Mouse (Mus musculus) left cerebral cortex, postnatal 25 days (tissue): ENCODE data around the gene 1700012B07Rik. TPM values are rescaled to one million over a fixed set of nuclear protein-coding genes. Genes with fewer than 3 reads are reported as not detected.

Experiments
- DNase-seq, 2 experiments: peaks; one replicate each; pipeline ENCODE4 v3.0.0; 2022; ENCODE audit warnings: low spot score in 2 of 2, mixed read lengths in 1 of 2
- intact Hi-C: fragments of 180-260 bp; cut with DNase I; formaldehyde crosslinking; loops from one replicate; pipeline ENCODE4 v1.15.1; 2025
- total RNA-seq, 2 experiments: library from RNA; stranded (reverse); gene quantifications; 2 replicates each; pipeline ENCODE4 v1.2.3; 2021

Gene 1700012B07Rik
- total RNA-seq, 2 experiments from 2014 or later = not detected

DNA sequence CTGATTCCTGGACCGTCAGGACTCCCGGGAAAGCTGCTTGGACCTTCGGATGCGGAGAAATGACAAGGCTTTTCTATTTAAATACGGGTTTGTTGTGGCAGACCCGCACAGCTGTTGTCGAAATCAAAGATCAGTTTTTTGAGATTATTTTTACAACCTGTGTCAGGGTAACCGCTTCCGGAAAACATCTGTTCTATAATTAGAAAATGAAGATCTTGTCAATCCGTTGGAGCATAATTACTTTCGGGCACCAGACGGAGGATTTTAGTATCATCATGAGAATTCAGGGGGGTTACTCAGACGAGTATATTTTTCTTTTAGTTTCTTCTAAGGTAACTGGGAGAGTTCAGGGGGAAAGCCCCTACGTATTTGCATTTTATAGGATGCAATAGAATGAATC is 57.7 kb downstream of the 1700012B07Rik start:
- intact Hi-C loops = no loop called here

DNA sequence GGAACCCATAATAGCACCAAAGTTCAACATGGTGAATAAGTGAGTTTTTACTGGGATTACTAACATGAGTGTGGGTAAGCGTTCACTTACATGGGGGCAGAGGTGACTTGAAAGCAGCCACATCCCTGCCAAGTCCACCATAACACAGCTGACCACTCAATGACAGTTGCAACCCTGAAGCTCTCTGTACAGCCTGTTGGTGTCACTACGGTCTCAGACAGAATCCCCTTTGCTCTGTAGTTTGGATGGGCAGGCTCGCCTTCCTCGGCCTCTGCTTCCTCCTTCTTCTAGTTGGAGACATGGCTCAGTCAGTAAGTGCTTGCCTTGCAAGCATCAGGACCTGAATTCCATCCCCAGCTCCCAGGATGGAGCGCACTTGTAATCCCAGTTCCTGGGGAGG is 58.8 kb downstream of the 1700012B07Rik start:
- no peak for DNase-seq
- intact Hi-C loops = no loop called here

More for the DNA sequence above, 57.7 kb downstream of the 1700012B07Rik start:
- no peak for DNase-seq

DNA sequence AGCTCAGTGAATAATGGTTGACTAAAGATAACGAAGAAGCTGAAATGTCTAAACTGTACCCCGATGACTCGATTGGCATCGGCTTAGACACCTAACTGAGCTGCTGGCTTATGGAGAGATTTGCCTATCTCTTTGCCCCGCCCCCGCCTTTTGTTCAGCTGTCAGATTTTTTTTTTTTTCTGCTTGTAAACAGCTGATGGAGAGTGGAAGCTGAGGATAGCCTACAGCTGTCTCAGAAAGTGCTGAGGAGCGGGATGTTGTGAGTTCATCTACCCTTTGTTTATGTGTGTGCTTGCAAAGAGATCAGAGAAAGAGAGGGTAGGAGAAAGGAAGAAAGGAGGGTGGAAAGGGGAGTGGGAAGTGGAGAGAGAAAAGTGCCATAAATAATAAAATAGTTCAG is 67.8 kb downstream of the 1700012B07Rik start:
- no peak for DNase-seq

DNA sequence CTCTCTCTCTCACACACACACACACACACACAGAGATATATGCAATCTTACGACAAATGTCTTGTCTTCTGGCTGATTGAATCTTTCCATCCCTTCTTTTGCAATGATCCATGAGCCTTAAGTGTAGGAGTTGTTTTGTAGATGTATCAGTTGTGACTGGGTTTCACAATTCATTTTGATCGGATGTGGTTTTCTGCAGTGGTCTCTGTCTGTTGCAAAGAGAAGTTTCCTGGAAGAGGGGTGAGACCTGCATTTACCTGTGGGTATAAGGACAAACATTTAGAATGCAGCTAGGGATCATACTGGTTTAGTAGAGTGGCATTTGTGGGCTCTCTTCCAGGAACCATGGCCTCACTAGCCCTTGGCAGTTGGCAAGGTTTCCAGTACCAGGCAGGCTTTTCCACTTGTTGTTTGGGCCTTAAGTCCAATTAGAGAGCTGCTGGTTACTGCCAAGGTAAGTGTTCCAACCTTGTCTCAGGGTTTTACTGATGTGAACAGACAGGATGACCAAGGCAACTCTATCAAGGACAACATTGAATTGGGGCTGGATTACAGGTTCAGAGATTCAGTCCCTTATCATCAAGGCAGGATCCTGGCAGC is 69.1 kb downstream of the 1700012B07Rik start:
- intact Hi-C loops = no loop called here
- peak in 1 of 2 experiments; percentile 11 for DNase-seq

More for the DNA sequence above, 67.8 kb downstream of the 1700012B07Rik start:
- intact Hi-C loops = no loop called here

DNA sequence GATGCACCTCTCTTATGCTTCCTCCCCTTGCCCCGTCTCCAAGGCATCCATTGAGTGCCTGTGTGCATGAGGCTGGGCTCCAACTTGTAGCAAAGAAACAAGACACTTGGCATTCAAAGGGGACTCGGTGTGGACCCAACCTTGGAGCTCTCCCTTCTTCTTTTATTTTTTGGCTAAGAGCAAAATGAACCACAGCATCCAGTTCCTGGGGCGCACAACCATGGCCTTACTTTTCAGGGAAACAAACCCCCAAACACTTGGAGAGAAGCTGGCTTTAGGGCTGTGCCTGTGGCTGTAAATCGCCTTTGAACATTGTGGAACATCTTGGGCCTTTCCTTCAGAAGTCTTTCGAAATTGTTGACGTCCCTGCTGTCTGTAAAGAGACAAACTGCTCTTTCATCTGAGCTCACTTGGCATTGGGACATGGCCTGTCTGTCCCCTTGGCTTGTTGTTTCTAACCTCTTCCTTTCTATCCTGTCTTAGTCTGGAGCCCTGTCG is 73.7 kb downstream of the 1700012B07Rik start:
- peak; percentile 14 to 68 for DNase-seq
- intact Hi-C loops = no loop called here

DNA sequence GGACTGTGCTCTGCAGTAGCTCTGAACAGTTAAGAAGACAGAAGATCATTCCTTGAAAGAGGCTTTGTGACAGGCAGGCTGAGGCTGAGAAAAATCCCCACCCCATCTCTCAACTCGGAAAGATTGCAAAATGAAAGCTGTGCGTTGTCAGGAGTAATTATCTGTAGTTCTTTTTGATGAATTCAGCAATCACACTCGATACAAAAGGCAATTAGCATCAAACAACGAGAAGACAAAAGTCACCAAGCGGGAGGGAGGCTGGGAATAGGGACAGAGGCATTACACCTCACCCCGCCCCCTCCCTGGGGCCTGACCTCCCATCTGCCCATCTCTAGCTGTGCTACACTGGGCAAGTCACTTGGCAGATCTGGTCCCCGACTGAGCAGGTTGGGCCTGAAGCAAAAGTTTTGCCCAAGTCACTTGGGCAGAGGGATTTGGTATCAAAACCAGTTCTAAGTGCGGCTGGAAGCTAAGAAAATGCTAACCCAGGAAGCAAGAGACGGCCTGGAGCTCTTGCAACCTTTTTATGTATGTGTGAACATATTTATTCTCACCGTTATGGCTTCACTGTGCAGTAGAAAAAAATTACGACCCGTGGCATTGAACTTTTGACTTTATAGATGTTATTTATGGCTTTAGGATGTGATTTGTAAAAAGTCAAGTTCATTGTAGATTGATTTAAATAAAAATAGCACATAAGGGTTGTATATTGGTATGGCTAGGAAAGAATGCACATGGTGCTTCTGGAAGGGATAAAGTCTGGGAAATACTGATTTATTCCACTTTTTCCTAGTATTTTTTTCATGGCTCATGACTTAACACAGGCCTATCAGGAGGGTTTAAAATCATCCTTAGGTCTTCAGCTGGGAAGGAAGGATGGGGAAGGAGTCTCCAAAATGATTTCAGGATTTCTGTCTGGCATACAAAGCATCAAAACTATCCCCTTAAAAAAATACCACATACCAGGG is 75.9 kb downstream of the 1700012B07Rik start:
- no peak for DNase-seq

DNA sequence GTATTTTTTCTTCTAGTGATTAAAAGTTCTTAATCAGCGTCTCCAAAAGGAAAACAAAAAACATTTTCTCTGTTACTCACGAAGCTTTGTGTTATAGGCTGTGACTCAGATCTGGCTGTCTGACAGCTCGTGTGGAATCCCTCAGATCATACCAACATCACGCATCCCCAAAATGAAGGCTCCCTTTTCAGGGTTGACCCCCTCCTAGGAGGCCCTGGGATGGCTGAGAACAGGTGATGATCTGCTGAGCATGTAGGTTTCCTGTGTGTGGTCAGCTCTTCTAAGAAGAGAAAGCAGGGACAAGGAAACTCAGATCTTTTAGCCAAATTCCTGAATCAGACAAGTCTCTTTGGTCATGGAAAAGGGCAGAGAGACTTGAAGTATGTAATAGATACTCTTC is 82.6 kb downstream of the 1700012B07Rik start:
- intact Hi-C loops = no loop called here
- DNase-seq = no peak

More for the DNA sequence above, 75.9 kb downstream of the 1700012B07Rik start:
- intact Hi-C loops = no loop called here

DNA sequence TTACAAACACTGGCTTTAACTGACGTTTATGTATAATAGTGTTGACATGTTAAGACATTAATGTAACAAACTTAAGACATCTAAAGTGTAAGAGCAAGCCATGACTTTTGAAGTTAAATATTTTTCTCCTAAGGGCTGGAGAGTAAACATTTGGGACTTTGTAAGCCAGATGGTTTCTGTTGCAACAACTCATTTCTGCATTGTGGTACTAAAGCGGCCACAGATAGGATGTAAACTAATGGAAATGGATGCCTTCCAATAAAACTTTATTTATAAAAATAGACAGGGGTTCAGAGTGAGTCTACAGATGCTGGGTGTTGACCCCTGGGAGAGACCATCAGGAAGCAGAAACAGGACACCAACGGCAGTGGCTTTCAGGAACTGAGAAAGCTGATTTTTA is 89.9 kb downstream of the 1700012B07Rik start:
- intact Hi-C loops = no loop called here

More for the DNA sequence above, 89.9 kb downstream of the 1700012B07Rik start:
- DNase-seq = no peak

Other genes with a start within 250 kb of the 1700012B07Rik start
- gene Wipi1, start 216.1 kb downstream of the 1700012B07Rik start, total RNA-seq = 10 to 100 TPM; 21.3 TPM
- 100 to 1,000 TPM; 561 to 584 TPM for gene Prkar1a, start 178.6 kb downstream of the 1700012B07Rik start, total RNA-seq
- gene Fam20a, start 105.8 kb downstream of the 1700012B07Rik start, total RNA-seq = 10 to 100 TPM; 13.8 to 15.8 TPM
- gene Abca8b, start 167.8 kb upstream of the 1700012B07Rik start, total RNA-seq = 10 to 100 TPM in 1 of 2 experiments, 1 to 10 TPM in 1; 9.4 to 10.4 TPM